Mouse (Mus musculus) intestine, embryonic 14.5 days (tissue): ENCODE measurements around the gene Tbl1xr1. TPM values are rescaled to one million over a fixed set of nuclear protein-coding genes. Genes with fewer than 3 reads are reported as not detected.

Source experiments
- ATAC-seq: fragments of 200-750 bp; cut with Nextera tagmentation; replicated peaks from 2 replicates; pipeline ENCODE4 v1.8.0; 2017; ENCODE audit warnings: low read depth, moderate number of reproducible peaks, moderate TSS enrichment, moderate library complexity; ENCODE audit not compliant: low FRiP score, low TSS enrichment
- DNase-seq: peaks from one replicate; pipeline ENCODE4 v3.0.0-alpha.2; 2018; ENCODE audit warnings: low spot score
- H3K27ac ChIP-seq: fragments of 300-500 bp; sonication (generic); 2 replicates; pipeline ENCODE4 v1.5.1; 2014; ENCODE audit warnings: low read depth, mild to moderate bottlenecking, control low read depth
- H3K27me3 ChIP-seq: fragments of 300-500 bp; sonication (generic); replicated peaks from 2 replicates; pipeline ENCODE4 v1.6.1; 2014; ENCODE audit warnings: low read length, control low read depth; ENCODE audit not compliant: control insufficient read depth, insufficient read depth
- H3K36me3 ChIP-seq: fragments of 300-500 bp; sonication (generic); 2 replicates; pipeline ENCODE4 v1.6.1; 2014; ENCODE audit warnings: low read length, control low read depth; ENCODE audit not compliant: control insufficient read depth, insufficient read depth
- H3K4me1 ChIP-seq: fragments of 300-500 bp; sonication (generic); replicated peaks from 2 replicates; pipeline ENCODE4 v1.6.1; 2014; ENCODE audit warnings: low read length, control low read depth, mixed read lengths; ENCODE audit not compliant: control insufficient read depth, insufficient read depth
- H3K4me2 ChIP-seq: fragments of 300-500 bp; sonication (generic); 2 replicates; pipeline ENCODE4 v1.6.1; 2014; ENCODE audit warnings: low read length
- H3K4me3 ChIP-seq: fragments of 300-500 bp; sonication (generic); 2 replicates; pipeline ENCODE4 v1.5.1; 2014; ENCODE audit warnings: low read depth, low read length, control low read depth, mixed read lengths
- H3K9ac ChIP-seq: fragments of 300-500 bp; sonication (generic); 2 replicates; pipeline ENCODE4 v1.6.1; 2014; ENCODE audit warnings: mild to moderate bottlenecking, low read length
- H3K9me3 ChIP-seq: fragments of 300-500 bp; sonication (generic); 2 replicates; pipeline ENCODE4 v1.6.1; 2016; ENCODE audit warnings: low read length, control low read depth; ENCODE audit not compliant: control insufficient read depth
- WGBS: fragments of 180-500 bp; shearing (Covaris S2); extraction: QIAGEN DNeasy Blood & Tissue Kit; methylation state at CpG from one replicate; pipeline ENCODE4 v1.1.7; 2014; 5-methylcytosine and 5-hydroxymethylcytosine counted together
- polyA plus RNA-seq: library from polyadenylated mRNA; unstranded; fragments of >200 nt; fragmentation: Nextera tagmentation; extraction: Ambion mirVana; gene quantifications from 2 replicates; pipeline ENCODE4 v1.2.1, GENCODE M21; 2014

The Tbl1xr1 gene
- polyA plus RNA-seq, 1 experiment from 2014 or later: 23.9 TPM

GRCm38 (mm10) chr3:22142846-22143641 is 66.6 kb downstream of the Tbl1xr1 start:
- Histone ChIP-seq H3K4me3 (no peak overlapping the region), H3K9ac (no peak overlapping the region), H3K4me1 (no peaks in the 10 kb centered on the region; the same call in 1 of the 2 replicates), H3K27ac (no peak overlapping the region), H3K9me3 (no peaks in the 10 kb centered on the region), H3K4me2 (no peak overlapping the region), H3K27me3 (no peaks in the 10 kb centered on the region), H3K36me3 (no peaks in the 10 kb centered on the region)
- no peak for ATAC-seq
- no peak for DNase-seq
- 79% methylated on average over 5 of the region's 5 CpGs for WGBS

- H3K27me3 ChIP-seq: no peaks in the 10 kb centered on the region
- no peak overlapping the region for H3K27ac ChIP-seq
- WGBS: 92% methylated on average over 2 of the region's 2 CpGs
- no peak overlapping the region for H3K4me2 ChIP-seq
- no peaks in the 10 kb centered on the region; the same call in 1 of the 2 replicates for H3K4me1 ChIP-seq
- H3K9ac ChIP-seq: no peak overlapping the region
- ATAC-seq (no peak), DNase-seq (no peak)
- H3K9me3 ChIP-seq: no peaks in the 10 kb centered on the region
- no peak overlapping the region for H3K4me3 ChIP-seq
- no peaks in the 10 kb centered on the region for H3K36me3 ChIP-seq
Observed at GRCm38 (mm10) chr3:22144255-22144654, 67.8 kb downstream of the Tbl1xr1 start.

GRCm38 (mm10) chr3:22147433-22147927 is 71.0 kb downstream of the Tbl1xr1 start:
- Histone ChIP-seq H3K27me3 (no peaks in the 10 kb centered on the region), H3K9ac (no peak overlapping the region), H3K4me2 (no peak overlapping the region), H3K27ac (no peak overlapping the region), H3K36me3 (no peaks in the 10 kb centered on the region), H3K4me1 (no peaks in the 10 kb centered on the region; the same call in 1 of the 2 replicates), H3K9me3 (no peaks in the 10 kb centered on the region), H3K4me3 (no peak overlapping the region)
- ATAC-seq: no peak
- DNase-seq: no peak
- 43% methylated on average over 1 of the region's 1 CpGs for WGBS

DNA sequence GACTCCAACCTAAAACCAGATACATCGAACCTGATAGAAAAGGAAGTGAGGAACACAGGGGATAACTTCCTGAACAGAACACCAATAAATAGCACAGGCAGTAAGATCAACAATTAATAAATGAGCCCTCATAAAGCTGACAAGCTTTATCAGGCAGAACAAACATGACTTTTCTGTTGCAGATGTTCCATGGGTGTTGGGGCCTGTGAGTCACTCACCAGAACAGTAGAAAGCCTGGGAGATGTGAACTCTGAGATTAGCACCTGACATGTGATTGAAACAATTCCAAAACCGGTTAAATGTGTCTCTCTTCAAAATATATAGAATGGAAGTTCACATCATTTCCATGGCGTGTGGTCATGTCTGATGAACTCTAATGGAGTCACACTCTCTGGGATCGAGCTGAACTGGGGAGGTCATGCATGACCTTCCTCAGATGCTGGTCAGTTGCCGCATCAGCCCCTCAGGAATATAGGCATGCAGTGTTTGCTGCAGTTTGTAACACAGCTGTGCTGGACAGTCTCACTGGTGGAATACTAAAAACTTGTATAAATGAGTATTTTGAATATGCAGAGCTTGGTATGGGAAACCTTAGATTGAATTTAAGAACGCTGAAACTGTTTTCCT is 72.0 kb downstream of the Tbl1xr1 start:
- no peaks in the 10 kb centered on the region for H3K9me3 ChIP-seq
- WGBS: 72% methylated on average over 6 of the region's 6 CpGs
- ATAC-seq: no peak; the same call in 1 of the 2 replicates

GRCm38 (mm10) chr3:22150872-22151530 is 74.5 kb downstream of the Tbl1xr1 start:
- 89% methylated on average over 5 of the region's 5 CpGs for WGBS
- Histone ChIP-seq H3K4me3 (no peak overlapping the region), H3K9me3 (no peaks in the 10 kb centered on the region), H3K9ac (no peak overlapping the region), H3K27ac (no peak overlapping the region), H3K4me2 (no peak overlapping the region), H3K4me1 (no peaks in the 10 kb centered on the region; the same call in 1 of the 2 replicates), H3K27me3 (no peaks in the 10 kb centered on the region), H3K36me3 (no peaks in the 10 kb centered on the region)
- no peak for ATAC-seq
- no peak for DNase-seq

More for the DNA sequence above, 72.0 kb downstream of the Tbl1xr1 start:
- DNase-seq: no peak
- H3K27ac ChIP-seq: no peak overlapping the region
- no peak overlapping the region for H3K4me3 ChIP-seq
- H3K36me3 ChIP-seq: no peaks in the 10 kb centered on the region
- no peaks in the 10 kb centered on the region; the same call in 1 of the 2 replicates for H3K4me1 ChIP-seq
- H3K9ac ChIP-seq: no peak overlapping the region
- H3K27me3 ChIP-seq: no peaks in the 10 kb centered on the region
- H3K4me2 ChIP-seq: no peak overlapping the region

GRCm38 (mm10) chr3:22152773-22153172 is 76.3 kb downstream of the Tbl1xr1 start:
- H3K4me3 ChIP-seq: no peak overlapping the region
- no peak overlapping the region for H3K27ac ChIP-seq
- 86% methylated on average over 1 of the region's 1 CpGs for WGBS
- H3K4me1 ChIP-seq: no peaks in the 10 kb centered on the region; the same call in 1 of the 2 replicates
- no peak for DNase-seq
- H3K36me3 ChIP-seq: no peaks in the 10 kb centered on the region
- ATAC-seq: no peak
- no peak overlapping the region for H3K4me2 ChIP-seq
- no peak overlapping the region for H3K9ac ChIP-seq
- H3K27me3 ChIP-seq: no peaks in the 10 kb centered on the region
- H3K9me3 ChIP-seq: no peaks in the 10 kb centered on the region

DNA sequence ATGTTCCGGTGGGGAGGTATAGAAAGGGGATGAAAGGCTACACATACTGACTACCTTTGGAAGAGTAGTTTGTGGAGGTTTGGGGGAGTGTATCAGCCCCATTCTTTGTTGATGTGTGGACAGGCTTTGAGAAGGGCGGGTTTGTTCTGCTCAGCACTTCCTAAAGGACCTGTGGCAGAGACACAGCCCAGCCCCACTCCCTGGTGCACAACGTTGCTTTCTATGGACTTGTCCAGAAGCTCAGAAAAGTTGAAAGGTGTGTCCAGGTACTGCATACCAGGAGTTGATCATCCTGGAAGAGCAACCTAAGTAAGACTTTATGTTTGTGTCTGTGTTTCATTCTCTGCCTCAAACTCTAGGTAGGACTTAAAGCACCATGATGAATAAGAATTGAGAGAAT is 78.1 kb downstream of the Tbl1xr1 start:
- Histone ChIP-seq H3K4me1 (no peaks in the 10 kb centered on the region), H3K9me3 (no peaks in the 10 kb centered on the region), H3K27me3 (no peaks in the 10 kb centered on the region), H3K4me3 (no peak overlapping the region), H3K36me3 (no peaks in the 10 kb centered on the region), H3K9ac (no peak overlapping the region), H3K27ac (no peak overlapping the region), H3K4me2 (no peak overlapping the region)
- WGBS: 86% methylated on average over 3 of the region's 3 CpGs
- ATAC-seq: no peak
- no peak for DNase-seq

- H3K4me1 ChIP-seq: no peaks in the 10 kb centered on the region
- H3K27ac ChIP-seq: no peak overlapping the region
- no peak for ATAC-seq
- peaks cover 3% of the 10 kb centered on the region; the same call in 1 of the 2 replicates for H3K9me3 ChIP-seq
- no peaks in the 10 kb centered on the region for H3K27me3 ChIP-seq
- DNase-seq: no peak
- no peak overlapping the region for H3K9ac ChIP-seq
- no peak overlapping the region for H3K4me3 ChIP-seq
- WGBS: 81% methylated on average over 2 of the region's 2 CpGs
- no peak overlapping the region for H3K4me2 ChIP-seq
- H3K36me3 ChIP-seq: no peaks in the 10 kb centered on the region
Observed at GRCm38 (mm10) chr3:22156397-22156796, 79.9 kb downstream of the Tbl1xr1 start.
